Mouse (Mus musculus) embryo, embryonic 10.5 days (tissue): ENCODE measurements around the gene Adra1b.

Source experiments
- DNase-seq: peaks from one replicate; pipeline ENCODE4 v3.0.0-alpha.2; 2015; ENCODE audit warnings: low spot score

The Adra1b gene

DNA sequence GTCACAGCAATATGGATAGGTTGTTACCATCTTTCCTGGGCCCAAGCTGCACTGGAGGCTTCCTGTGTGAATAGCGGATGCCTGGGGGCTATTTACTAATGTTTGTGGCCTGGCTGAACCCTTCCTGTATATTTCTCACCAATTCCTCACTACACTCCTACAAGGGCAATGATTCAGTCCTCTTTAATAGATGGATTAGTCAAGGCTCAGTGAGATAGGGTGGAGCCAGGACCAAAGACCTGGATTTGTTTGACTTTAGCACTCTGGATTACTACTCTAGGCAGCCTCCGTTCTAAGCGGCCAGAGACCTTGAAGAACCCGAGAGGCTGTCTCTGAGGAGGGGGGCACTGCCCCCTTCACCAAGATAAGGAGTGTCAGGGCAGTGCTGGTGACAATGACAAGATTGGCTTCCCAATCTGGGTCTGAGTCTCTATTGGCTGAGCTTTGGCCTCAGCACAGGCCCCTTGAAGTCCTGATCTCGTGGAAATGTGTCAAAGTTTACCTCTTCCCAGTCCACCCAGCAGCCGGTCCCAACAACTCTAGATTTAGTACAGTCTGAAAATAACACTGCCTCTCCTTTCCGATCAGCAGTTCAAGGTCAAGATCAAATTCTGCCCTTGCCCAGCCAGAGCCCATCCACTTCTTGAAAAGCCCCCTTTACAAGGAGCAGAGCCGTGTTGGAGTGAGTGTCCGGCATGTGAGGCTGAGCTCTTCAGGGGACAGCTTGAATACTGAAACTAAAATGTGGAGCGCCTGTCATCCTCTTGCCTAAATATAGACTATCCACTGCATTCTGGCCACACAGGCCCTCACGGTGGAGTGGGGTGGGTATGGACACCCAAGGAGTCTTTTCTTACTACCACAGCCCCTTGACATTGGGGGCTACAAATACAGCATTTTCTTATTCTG is 80.2 kb downstream of the Adra1b start:
- DNase-seq: no peak

DNA sequence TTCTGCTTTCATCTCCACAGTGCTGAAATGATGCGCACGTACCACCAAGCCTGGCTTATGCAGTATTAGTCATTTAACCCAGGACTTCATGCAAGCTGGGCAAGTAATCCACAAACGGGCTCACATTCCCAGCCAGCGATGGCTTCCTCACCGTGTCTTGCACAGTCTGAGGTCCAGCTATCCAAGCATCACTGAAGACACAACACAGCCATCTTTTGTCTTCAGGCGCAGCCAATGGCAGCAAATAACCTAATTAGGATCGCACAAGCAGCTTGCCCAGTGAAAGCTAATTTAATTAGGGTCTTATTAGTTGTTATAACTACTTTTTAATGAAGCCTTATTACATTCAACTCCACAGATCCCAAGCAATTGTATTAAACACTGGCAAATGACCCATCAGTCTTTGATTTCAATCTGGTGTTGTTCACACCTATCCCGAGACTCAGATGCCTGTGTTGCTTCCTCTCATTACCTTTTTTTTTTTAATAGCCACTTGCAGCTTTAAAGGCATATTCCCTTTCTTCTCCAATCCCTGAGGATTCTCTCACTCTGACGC is 83.6 kb downstream of the Adra1b start:
- no peak for DNase-seq

DNA sequence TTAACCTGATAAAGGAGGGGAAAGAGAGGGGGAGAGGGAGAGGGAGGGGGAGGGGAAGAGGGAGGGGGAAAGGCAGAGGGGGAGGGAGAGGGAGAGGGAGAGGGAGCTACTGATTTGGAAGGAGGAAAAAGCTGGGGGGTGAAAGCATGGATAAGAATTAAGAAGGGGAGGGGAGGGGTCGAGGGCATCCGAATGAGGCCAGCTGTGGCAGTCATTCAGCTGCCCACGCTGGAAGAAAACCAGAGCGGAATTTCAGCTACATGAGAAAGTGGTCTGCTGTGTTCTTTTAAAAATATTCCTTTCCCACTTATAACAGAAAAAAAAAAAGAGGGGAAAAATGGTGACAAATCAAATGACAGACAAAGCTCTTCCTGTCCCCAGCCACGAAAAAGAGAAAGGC is 88.5 kb downstream of the Adra1b start:
- DNase-seq: no peak

DNA sequence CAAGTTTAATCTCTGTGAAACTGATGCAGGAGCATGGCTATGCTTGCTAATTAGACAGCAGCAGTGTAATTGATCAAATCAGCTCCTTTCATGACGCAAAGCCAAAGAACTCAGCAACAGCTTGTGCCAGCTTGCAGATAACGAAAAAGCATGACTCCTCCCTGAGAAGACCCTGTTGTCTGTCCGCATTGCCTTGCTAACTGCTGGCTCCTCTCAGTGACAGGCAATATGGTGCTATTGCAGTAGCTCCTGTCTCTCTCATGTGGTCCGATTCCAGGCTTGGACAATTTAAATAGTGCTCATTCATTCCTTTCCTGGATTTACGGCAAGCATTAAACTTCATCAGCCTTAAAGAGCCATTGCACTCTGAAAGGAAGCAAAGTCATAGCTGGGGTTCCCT is 93.3 kb downstream of the Adra1b start:
- DNase-seq: no peak

DNA sequence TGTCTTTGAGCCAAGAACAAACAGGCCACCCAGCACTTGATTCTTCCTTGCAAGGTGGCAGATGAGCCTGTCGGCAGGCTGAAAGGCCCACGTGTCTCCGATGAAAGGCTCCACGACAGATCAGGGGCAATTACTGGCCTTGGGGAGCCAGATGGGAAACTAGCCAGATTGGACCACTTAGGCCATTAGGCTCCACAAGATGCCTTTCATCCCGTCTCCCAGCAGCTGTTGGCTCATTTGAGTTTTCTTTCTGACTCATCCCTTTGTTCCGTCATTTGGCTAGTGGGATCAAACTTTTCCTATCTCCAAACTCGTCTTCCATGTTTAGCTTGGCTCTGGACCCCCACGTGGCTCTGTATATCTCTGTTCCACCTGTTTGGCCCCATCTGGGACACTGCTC is 105.0 kb downstream of the Adra1b start:
- no peak for DNase-seq

DNA sequence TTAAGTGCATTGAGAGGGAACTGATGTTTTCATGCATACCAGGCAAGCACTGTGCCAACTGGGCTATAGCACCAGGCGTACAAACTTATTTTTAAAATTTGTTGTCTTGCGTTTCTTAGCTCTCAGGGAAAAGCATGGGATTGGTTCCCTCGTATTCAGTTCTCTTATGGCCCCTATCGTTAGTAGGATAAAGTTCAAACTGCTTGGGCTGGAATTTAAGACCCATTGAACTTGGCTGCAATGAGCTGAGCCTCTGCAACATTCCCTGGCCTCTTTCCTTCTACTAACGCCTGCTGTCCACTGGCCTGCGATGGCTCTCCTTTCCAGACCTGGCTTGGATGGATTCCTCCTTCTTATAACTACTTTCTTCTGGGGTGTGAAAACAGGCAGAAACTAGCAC is 110.6 kb downstream of the Adra1b start:
- no peak for DNase-seq

DNA sequence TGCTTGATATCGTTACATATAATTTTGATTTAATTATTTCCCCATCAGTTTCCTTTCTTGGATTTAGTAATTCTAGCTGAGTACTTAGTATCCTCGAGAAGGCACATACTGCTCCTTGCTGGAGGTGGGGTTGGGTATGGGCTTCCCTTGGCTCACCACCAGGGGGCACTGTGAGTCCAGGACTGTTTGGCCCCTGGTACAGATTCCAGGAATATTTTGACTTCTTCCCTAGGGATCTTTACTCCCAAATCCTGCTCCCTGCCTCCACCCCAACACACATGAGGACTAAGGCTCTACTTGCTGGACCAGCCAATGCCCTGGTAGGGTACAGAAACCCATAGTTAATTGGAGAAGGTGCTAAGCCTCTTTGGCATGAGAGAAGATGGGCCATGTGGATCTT is 117.2 kb downstream of the Adra1b start:
- DNase-seq: peak; percentile 83

DNA sequence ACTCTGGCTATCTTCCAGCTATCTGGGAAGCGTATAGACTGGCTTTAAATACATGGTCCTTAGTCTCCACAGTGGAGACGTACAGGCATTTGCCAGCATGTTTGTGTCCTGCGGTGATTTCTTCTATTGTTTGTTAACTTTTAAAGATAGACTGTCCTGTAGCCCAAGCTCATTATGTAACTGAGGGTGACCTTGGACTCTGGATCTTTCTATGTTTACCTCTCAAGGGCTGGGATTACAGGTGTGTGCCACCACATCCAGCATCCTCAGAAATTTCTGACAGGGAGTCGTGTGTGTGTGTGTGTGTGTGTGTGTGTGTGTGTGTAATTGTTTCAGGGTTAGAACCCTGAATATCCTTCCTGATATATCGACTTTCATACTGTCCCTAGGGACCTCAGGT is 117.9 kb downstream of the Adra1b start:
- DNase-seq: no peak

DNA sequence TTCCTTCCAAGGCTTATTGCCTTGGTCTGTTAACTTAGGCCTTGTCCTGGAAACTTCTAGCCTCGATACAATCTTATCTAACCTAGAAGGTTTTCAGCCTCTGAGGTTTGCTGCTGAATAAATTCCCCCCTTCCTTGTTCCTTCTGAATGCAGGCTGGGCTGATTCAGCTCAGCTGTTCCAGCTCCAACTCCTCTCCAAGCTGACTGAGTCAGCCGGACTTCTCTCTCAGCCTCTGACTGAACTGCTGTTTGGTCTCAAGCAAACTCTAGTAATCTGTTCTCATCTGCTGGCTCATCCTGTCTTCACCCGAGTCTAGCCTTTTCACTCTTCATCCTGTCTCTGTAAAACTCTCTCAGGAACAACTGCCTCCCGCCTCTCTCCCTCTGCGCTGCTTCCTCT is 121.5 kb downstream of the Adra1b start:
- no peak for DNase-seq

DNA sequence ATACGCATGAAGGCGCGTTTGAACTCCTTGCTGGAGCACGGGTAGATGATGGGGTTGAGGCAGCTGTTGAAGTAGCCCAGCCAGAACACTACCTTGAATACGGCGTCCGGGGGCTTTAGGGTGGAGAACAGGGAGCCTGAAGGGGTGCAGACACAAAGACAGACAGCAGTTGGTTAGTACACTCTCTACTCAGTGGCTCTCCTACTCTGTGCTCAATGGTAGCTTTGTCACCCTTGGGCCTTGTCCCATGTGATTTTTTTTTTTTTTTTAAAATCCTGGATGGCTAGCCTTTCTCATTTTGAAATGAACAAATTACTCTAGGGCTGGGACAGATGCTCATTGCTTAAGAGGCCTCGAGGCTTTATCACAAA is 124.7 kb downstream of the Adra1b start:
- no peak for DNase-seq

DNA sequence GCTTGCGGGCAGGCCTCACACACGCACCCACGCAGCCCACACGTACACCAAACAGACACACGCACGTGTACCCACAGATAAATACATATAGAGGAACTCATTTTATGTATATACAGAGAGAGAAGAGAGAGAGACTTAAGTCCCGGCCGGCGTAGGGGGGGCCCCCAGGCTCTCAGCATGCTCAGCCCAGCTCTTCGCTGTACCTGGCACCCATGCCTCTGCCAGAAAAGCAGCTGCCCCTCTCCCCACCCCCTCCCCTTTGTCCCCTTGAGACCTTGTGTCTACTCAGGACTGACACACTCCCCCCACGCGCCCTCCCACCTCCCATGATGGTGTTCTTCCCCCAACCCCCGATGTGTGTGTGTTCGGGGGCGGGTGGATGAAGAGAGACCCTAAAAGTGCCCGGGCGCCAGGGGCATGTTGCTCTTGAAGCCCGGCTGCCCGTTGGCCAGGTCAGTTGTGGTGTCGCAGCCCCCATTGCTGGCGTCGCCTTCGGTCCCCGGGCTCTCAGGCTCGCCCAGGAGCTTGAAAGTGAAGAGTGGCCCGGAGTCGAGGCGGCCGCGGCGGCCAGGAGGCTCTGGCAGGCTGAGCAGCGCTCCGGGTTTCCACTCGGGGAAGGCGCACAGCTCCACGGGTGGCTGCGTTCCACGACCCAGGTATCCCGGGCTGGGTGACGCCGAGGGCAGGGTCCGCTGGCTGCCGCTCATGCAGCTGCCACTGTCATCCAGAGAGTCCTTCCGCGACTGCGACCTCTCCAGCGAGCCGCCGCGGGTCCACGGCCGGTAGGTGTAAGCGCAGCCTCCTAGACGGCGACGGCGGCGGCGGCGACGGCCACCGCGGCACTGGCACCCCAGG is 125.3 kb downstream of the Adra1b start:
- DNase-seq: peak; percentile 61

DNA sequence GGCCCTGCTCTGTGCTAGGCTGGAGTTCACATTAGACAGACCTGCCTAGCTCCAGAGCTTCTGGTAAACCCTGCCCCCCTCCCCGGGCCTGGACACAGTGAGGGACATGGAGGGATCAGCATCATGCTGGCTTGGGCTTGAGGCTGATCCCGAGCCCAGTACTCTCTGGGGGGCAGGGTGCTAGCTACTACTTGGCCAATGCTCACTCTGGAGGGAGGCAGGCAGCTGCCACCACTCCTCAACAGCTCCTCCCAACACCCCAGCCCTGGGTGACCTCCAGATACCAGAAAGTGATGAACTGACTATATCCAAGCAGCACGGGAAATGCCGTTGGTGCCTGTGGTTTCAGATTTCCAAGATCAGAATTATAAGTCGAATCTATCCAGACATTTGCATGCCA is 127.3 kb downstream of the Adra1b start:
- no peak for DNase-seq

DNA sequence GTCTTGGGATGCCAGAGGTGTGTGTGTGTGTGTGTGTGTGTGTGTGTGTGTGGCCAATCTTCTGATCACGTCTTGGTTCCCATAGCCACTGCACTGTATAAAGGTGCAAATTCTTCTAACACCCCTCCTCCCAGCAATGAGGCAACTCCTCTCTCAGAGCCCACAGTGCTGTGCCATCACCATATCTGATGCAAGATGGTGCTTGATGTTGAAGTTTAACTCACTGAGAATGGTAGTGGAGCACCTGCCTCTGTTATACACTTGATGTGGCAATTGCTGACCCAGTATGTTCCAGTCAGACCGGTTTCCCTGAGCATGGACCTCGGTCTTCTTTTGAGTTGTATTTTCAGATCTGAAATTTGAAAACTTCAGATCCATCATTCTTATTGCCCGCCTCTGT is 130.9 kb downstream of the Adra1b start:
- no peak for DNase-seq

DNA sequence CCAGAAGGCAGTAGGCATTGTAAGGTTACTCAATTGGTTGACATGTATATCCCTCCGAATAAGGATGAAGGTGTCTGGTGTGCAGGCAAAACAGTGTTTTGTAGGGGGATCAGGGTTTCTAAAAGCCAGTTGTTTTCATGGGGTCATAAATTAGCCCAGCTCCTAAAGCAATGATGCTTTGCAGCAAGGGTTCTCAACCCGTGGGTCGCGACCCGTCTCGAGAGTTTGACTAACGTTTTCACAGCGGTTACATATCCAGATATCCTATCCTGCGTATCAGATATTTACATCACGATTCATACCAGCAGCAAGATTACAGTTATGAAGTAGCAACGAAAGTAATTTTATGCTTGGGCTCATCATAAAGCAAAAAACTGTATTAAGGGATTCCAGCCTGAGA is 133.3 kb downstream of the Adra1b start:
- no peak for DNase-seq

DNA sequence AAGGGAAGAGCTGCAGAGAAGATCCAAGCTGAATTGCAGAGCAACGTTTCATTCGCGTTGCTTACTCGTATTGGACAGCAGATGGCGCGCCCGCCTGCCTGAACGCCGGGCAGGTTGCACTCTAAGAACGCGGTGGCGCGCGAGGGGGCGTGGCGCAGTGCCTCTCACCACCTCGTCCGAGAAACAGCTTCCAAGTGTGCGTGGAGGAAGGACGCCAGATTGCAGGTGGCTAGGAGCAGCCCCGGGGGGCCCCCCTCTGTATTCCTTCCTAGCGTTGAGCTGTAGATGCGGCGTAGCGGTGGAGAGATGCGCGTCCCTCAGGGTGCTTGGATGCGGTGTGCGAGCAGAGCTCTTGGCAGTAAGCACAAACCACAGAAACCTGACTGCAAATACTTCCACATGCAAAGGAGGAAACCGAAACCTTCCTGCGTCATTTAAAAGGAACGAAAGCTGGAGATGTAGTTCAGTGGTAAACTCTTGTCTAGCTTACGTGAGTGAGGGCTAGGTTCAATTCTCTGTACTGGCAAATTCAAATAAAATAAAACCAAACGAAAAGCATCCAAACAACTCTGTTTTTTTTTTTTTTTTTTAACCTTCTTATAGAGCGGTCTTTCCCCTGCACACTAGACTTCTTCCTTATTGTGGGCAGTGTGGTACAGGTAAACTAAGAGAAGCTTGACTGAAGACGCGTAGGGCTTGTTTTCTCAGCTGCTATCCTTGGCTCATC is 133.9 kb downstream of the Adra1b start:
- peak; percentile 88 for DNase-seq

DNA sequence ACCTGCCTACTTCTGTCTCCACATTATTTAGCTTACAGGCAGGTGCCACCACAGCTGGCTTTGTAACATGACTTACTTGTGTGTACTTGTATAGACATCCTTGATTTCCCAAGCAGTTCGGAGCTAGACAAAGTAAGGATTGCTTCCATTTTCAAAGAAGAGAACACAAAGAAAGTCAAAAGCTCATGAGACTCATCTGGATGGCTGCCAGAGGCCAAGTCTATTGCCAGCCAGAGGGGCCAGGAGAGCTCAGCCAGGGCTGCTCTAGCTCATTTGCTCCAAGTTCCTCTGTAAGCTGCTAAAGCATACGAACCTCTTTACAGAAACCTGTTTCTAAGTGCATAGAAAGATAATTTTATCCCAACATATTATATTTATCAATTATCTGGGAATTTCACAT is 142.6 kb downstream of the Adra1b start:
- DNase-seq: no peak

DNA sequence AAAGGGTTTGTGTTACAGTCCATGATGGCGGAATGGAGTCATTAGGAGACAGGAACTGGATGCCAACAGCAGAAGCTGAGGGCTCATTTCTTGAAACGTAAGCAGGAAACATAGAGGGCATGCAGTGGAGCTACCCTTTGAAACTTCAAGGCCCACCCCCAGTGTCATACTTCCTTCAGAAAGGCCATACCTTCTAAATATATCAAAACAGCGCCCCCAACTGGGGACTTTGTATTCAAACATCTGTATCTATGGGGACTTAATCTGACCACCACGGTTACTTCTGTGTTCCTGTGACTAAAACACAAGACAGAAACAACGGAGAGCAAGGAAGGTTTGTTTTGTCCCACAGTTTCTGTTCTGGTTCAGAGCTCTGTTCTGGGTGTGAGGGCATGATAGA is 145.6 kb downstream of the Adra1b start:
- peak; percentile 15 for DNase-seq

DNA sequence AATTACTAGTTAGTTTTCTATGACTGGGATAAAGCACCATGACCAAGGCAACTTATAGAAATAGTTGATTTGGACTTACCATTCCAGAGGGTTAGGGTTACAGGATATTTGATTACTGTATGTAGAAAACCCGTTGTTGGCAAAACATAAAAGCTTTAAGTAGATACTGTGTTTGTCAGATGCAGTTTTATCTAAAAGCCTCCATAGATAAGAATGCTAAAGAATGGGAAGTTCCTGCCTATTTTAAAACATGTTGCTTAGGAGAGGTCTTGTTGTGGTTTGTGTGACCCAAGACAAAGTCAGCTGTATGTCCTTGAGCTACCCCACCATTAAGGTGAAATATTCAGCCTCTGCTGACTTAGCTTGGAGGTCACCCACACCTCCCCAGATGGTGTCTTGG is 146.4 kb downstream of the Adra1b start:
- DNase-seq: no peak

DNA sequence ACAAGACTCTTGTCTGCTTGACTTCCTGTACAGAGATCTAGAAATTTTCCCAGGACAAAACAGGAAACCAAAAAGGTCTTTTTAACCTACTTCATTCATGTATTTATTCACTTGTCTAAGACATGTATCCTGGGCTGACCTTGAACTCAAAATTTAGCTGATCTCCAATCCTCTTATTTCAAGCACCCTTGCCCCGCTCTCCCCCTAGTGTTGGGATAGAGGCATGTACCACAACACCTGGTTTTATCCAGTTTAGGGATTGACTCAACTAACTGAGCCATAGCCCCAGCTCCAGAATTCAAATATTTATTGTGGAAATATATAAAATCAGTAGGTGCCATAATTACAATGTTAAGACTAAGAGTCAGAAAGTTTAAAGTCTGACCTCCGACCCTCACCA is 149.5 kb downstream of the Adra1b start:
- DNase-seq: no peak

DNA sequence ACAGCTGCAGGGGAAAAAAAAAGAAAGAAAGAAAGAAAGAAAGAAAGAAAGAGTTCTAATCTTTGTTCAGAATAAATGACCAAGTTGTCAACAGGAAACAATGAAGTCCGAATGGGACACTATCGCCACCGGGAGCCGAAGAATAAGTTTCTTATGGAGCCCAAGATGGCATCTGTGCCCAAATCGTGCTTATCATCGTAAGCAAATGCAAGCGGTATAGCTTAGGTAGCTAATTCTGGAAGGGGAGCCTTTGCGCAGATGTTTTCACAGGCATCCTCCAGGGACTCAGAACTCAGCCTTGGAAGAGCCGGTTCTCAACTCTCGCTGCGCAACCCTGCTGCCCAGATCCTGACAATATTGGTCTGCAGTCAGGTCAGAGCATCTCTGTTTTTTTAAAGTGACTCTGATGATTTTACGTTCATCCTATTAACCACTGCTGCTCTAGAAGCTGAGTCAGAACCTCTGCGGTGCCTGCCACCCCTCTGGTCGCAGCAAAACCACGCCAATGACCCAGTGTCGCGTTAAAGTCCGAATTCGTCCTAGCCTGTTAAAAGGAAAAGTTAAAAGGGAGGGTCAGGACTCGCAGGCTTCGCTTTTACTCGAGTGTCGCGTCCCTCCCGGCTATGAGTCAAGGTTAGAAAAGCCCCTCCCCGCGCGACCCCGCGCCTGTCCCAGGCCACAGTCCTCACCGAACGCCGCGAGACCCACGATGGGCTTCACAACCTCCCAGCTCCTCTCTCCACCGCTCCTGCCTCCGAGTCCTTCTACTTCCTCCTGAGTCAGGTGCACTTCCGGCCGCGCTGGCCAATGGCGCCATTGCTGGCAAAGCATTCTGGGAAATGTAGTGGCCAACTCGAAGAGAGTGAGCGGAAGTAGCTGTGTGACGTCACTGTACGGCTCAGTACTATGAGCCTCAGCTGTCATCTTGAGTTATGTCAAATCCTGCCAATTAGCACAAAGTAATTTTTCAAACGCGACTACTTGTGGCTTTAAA is 153.5 kb downstream of the Adra1b start, which contains the start of gene Ttc1:
Ttc1 (minus strand) TSS at position 776 of the 994 bp plus-strand sequence.
- peak; percentile 98 for DNase-seq

DNA sequence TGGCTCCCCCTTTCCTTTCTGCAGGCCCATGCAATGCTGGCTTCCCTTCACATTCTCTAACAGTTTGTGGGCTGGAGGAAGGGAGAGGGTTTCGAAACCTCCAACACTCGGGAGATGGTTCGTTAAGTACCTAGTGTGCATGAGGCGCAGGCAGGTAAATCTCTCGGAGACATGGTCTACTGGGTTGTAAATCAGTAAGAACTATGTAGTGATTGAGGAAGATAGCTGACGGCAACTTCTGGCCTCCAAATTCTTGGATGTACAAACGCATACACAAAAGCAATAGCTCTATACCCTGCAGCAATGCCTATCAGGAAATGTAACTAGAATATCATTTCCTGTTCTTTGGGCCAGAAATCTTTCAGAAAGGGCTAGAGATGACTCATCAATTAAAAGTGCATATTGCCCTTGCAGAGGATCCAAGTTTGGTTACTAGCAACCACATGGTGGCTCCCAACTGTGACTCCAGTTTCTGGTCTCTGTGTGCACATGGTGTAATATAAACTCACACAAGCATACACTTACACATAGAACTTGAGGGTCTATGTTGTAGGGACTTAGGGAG is 172.2 kb downstream of the Adra1b start:
- DNase-seq: no peak
